Comparison of ENCODE assay signal across 48 mouse cellular contexts in the genomic region with DNA sequence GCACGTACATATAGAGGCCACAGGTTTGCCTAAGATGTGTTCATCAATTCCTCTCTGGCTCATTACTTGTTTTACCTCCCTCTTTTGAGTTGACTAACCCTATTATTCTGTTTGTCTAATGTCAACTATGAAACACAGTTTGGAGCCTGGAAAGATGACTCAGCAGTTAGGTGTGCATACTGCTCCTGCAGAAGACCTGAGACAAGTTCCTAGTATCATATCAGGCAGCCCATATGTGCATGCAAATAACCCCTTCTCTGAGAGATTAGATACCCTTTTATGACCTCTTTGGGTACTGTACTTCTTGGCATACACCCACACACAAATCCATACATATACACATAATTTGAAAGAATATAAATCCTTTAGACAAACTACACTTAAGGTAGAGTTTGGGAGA. TPM values are rescaled to one million over a fixed set of nuclear protein-coding genes. Genes with fewer than 3 reads are reported as not detected.
"Had no signal": no experiment of that assay in that cellular context is flagged by ENCODE, and none has a peak within 500 bp of the region (broad histone marks: within the 10 kb centered on the region; RNA-seq: fewer than 3 reads in every experiment).

No protein-coding gene starts in this region.

- H3K9ac ChIP-seq: limb, embryonic 12.5 days; limb, embryonic 13.5 days; limb, embryonic 15.5 days; liver, embryonic 12.5 days; liver, embryonic 13.5 days; liver, embryonic 14.5 days; liver, embryonic 15.5 days; liver, postnatal 0 days; lung, embryonic 14.5 days; lung, embryonic 15.5 days; midbrain, embryonic 12.5 days; midbrain, embryonic 13.5 days; midbrain, embryonic 15.5 days; neural tube, embryonic 12.5 days had no signal

- H3K4me3 ChIP-seq: left cerebral cortex, adult 2 months; limb, embryonic 10.5 days; limb, embryonic 12.5 days; limb, embryonic 13.5 days; limb, embryonic 15.5 days; liver, embryonic 12.5 days; liver, embryonic 13.5 days; liver, embryonic 15.5 days; lung, embryonic 15.5 days; megakaryocyte, embryonic 14.5 days; midbrain, embryonic 10.5 days; midbrain, embryonic 12.5 days; midbrain, embryonic 13.5 days; midbrain, embryonic 15.5 days; myocyte; neural tube, embryonic 12.5 days had no signal

- H3K36me3 ChIP-seq: limb, embryonic 10.5 days; limb, embryonic 12.5 days; limb, embryonic 13.5 days; limb, embryonic 15.5 days; liver, embryonic 12.5 days; liver, embryonic 13.5 days; liver, embryonic 15.5 days; lung, embryonic 15.5 days; midbrain, embryonic 10.5 days; midbrain, embryonic 12.5 days; midbrain, embryonic 13.5 days; midbrain, embryonic 15.5 days; neural tube, embryonic 12.5 days had no signal

- H3K4me2 ChIP-seq: limb, embryonic 12.5 days; limb, embryonic 13.5 days; limb, embryonic 15.5 days; liver, embryonic 11.5 days; liver, embryonic 12.5 days; liver, embryonic 13.5 days; liver, embryonic 15.5 days; lung, embryonic 14.5 days; lung, embryonic 15.5 days; midbrain, embryonic 11.5 days; midbrain, embryonic 12.5 days; midbrain, embryonic 13.5 days; midbrain, embryonic 15.5 days; neural tube, embryonic 12.5 days had no signal

- H3K27ac ChIP-seq: left cerebral cortex, adult 2 months; limb, embryonic 10.5 days; limb, embryonic 12.5 days; limb, embryonic 13.5 days; limb, embryonic 15.5 days; liver, embryonic 12.5 days; liver, embryonic 13.5 days; liver, embryonic 14.5 days; liver, embryonic 15.5 days; lung, embryonic 15.5 days; macrophage; midbrain, embryonic 10.5 days; midbrain, embryonic 12.5 days; midbrain, embryonic 13.5 days; midbrain, embryonic 15.5 days; neural tube, embryonic 12.5 days had no signal

- H3K27me3 ChIP-seq: limb, embryonic 12.5 days; limb, embryonic 13.5 days; limb, embryonic 15.5 days; liver, embryonic 12.5 days; liver, embryonic 13.5 days; liver, embryonic 15.5 days; lung, embryonic 15.5 days; megakaryocyte, embryonic 14.5 days; midbrain, embryonic 12.5 days; midbrain, embryonic 13.5 days; midbrain, embryonic 15.5 days; neural tube, embryonic 12.5 days had no signal

- H3K9me3 ChIP-seq: limb, embryonic 10.5 days; limb, embryonic 15.5 days; liver, embryonic 12.5 days; liver, embryonic 13.5 days; liver, embryonic 15.5 days; lung, embryonic 15.5 days; megakaryocyte, embryonic 14.5 days had no signal

- ATAC-seq: liver, embryonic 12.5 days; liver, postnatal 0 days; midbrain, embryonic 13.5 days; midbrain, embryonic 15.5 days; midbrain, embryonic 16.5 days had no signal

- H3K4me1 ChIP-seq: limb, embryonic 10.5 days; limb, embryonic 12.5 days; limb, embryonic 13.5 days; limb, embryonic 15.5 days; liver, embryonic 12.5 days; liver, embryonic 13.5 days; liver, embryonic 15.5 days; lung, embryonic 15.5 days; megakaryocyte, embryonic 14.5 days; midbrain, embryonic 10.5 days; midbrain, embryonic 12.5 days; midbrain, embryonic 13.5 days; midbrain, embryonic 15.5 days; neural tube, embryonic 12.5 days had no signal

- DNase-seq: left cerebral cortex, postnatal 4 days; liver; liver, embryonic 13.5 days; liver, postnatal 0 days; lung, adult 18-20 months; lung, adult 2 months; lung, embryonic 14.5 days; lung, postnatal 10 days; lung, postnatal 14 days; lung, postnatal 36 days; lung, postnatal 4 days; midbrain, embryonic 14.5 days had no signal

RNA-seq across cellular contexts. Expression of a gene that starts 1.0 kb away (rescaled TPM):
- total RNA-seq: left cerebral cortex, adult 2 months; left cerebral cortex, adult 8-10 months; left cerebral cortex, postnatal 10 days; left cerebral cortex, postnatal 14 days; left cerebral cortex, postnatal 25 days; left cerebral cortex, postnatal 36 days; left cerebral cortex, postnatal 4 days; liver, adult 2 months; megakaryocyte progenitor cell, adult 5-6 weeks; megakaryocyte, adult 5-6 weeks; megakaryocyte-erythroid progenitor cell, adult 5-6 weeks; midbrain, postnatal 0 days; monocyte, adult 5-6 weeks had no signal
- polyA plus RNA-seq: limb, embryonic 10.5 days; limb, embryonic 11.5 days; limb, embryonic 12.5 days; limb, embryonic 13.5 days; limb, embryonic 14.5 days; limb, embryonic 15.5 days; liver, adult 2 months; liver, embryonic 11.5 days; liver, embryonic 12.5 days; liver, embryonic 13.5 days; liver, embryonic 14.5 days; liver, embryonic 15.5 days; liver, embryonic 16.5 days; liver, postnatal 0 days; lung, adult 2 months; lung, embryonic 14.5 days; lung, embryonic 15.5 days; lung, embryonic 16.5 days; macrophage; midbrain, embryonic 10.5 days; midbrain, embryonic 11.5 days; midbrain, embryonic 12.5 days; midbrain, embryonic 13.5 days; midbrain, embryonic 14.5 days; midbrain, embryonic 15.5 days; midbrain, embryonic 16.5 days; midbrain, postnatal 0 days; myocyte; neural tube, embryonic 11.5 days; neural tube, embryonic 12.5 days had no signal

RNA-seq across cellular contexts. Expression of a gene that starts 48.5 kb away (rescaled TPM):
- total RNA-seq: left cerebral cortex, adult 2 months; left cerebral cortex, adult 8-10 months; left cerebral cortex, postnatal 10 days; left cerebral cortex, postnatal 14 days; left cerebral cortex, postnatal 25 days; left cerebral cortex, postnatal 36 days; left cerebral cortex, postnatal 4 days; liver, adult 2 months; megakaryocyte progenitor cell, adult 5-6 weeks; megakaryocyte, adult 5-6 weeks; megakaryocyte-erythroid progenitor cell, adult 5-6 weeks; midbrain, postnatal 0 days; monocyte, adult 5-6 weeks had no signal
- polyA plus RNA-seq: limb, embryonic 10.5 days; limb, embryonic 11.5 days; limb, embryonic 12.5 days; limb, embryonic 13.5 days; limb, embryonic 14.5 days; limb, embryonic 15.5 days; liver, adult 2 months; liver, embryonic 11.5 days; liver, embryonic 12.5 days; liver, embryonic 13.5 days; liver, embryonic 14.5 days; liver, embryonic 15.5 days; liver, embryonic 16.5 days; liver, postnatal 0 days; lung, adult 2 months; lung, embryonic 14.5 days; lung, embryonic 15.5 days; lung, embryonic 16.5 days; macrophage; midbrain, embryonic 10.5 days; midbrain, embryonic 11.5 days; midbrain, embryonic 12.5 days; midbrain, embryonic 13.5 days; midbrain, embryonic 14.5 days; midbrain, embryonic 15.5 days; midbrain, embryonic 16.5 days; midbrain, postnatal 0 days; myocyte; neural tube, embryonic 11.5 days; neural tube, embryonic 12.5 days had no signal
